ENCODE assay signal across 21 mouse cellular contexts in genomic region chr3:28022191-28022590, GRCm38 (mm10).
DNase-seq lines count a peak whose midpoint lies in the region; ATAC-seq lines count a peak whose summit lies in the region.
"Had no signal": no experiment of that assay in that cellular context is flagged by ENCODE, and none has a peak within 500 bp of the region (broad histone marks: within the 10 kb centered on the region; RNA-seq: fewer than 3 reads in every experiment).

No protein-coding gene starts in this region.

- no peak overlapping the region for H3K9ac ChIP-seq in heart, embryonic 15.5 days
- no peak overlapping the region for H3K9ac ChIP-seq in lung, embryonic 16.5 days (ENCODE audit: low read length)
- no peak overlapping the region for H3K9ac ChIP-seq in stomach, embryonic 16.5 days (ENCODE audit: low read length)
- no peak overlapping the region for H3K9ac ChIP-seq in forebrain, embryonic 15.5 days (replicated peaks)
- H3K9ac ChIP-seq: hindbrain, embryonic 14.5 days; intestine, embryonic 15.5 days had no signal

- peak; percentile 66 for DNase-seq in heart, adult 11 months
- DNase-seq in heart, adult 8-10 months (ENCODE audit: low spot score), result no peak
- no peak for DNase-seq in heart, postnatal 14 days
- no peak for DNase-seq in lung, adult 18-20 months
- DNase-seq: adrenal gland, adult 2 months; adrenal gland, postnatal 36 days; cerebellum, adult 2 months; cerebellum, postnatal 10 days; gastrocnemius, postnatal 14 days; kidney, adult 18-20 months had no signal

- intact Hi-C loops in heart, postnatal 14 days (cut with DNase I), result no loop called here

- H3K4me2 ChIP-seq in heart, embryonic 15.5 days, result no peak overlapping the region
- H3K4me2 ChIP-seq in lung, embryonic 16.5 days (ENCODE audit: low read depth, low read length), result no peak overlapping the region
- no peak overlapping the region for H3K4me2 ChIP-seq in stomach, embryonic 16.5 days (ENCODE audit: low read depth, low read length)
- H3K4me2 ChIP-seq in forebrain, embryonic 15.5 days (replicated peaks), result no peak overlapping the region
- H3K4me2 ChIP-seq: hindbrain, embryonic 14.5 days; intestine, embryonic 15.5 days had no signal

- H3K36me3 ChIP-seq in heart, embryonic 15.5 days, result no peaks in the 10 kb centered on the region
- H3K36me3 ChIP-seq in lung, embryonic 16.5 days (ENCODE audit: control insufficient read depth, insufficient read depth, low read length), result no peaks in the 10 kb centered on the region
- H3K36me3 ChIP-seq in stomach, embryonic 16.5 days (ENCODE audit: control insufficient read depth, insufficient read depth, low read length), result no peaks in the 10 kb centered on the region
- H3K36me3 ChIP-seq in forebrain, embryonic 15.5 days, result no peaks in the 10 kb centered on the region
- H3K36me3 ChIP-seq: embryonic facial prominence, embryonic 10.5 days; forebrain, embryonic 10.5 days; hindbrain, embryonic 10.5 days; intestine, embryonic 15.5 days had no signal

- no peaks in the 10 kb centered on the region for H3K27me3 ChIP-seq in heart, embryonic 15.5 days
- H3K27me3 ChIP-seq in lung, embryonic 16.5 days (ENCODE audit: control insufficient read depth, insufficient read depth, low read depth, low read length), result no peaks in the 10 kb centered on the region
- no peaks in the 10 kb centered on the region for H3K27me3 ChIP-seq in stomach, embryonic 16.5 days (ENCODE audit: control insufficient read depth, insufficient read depth, low read length)
- H3K27me3 ChIP-seq in forebrain, embryonic 15.5 days, result no peaks in the 10 kb centered on the region
- H3K27me3 ChIP-seq: intestine, embryonic 15.5 days had no signal

- no peak overlapping the region for H3K4me3 ChIP-seq in heart, embryonic 15.5 days
- H3K4me3 ChIP-seq in lung, embryonic 16.5 days (ENCODE audit: low read length), result no peak overlapping the region
- H3K4me3 ChIP-seq in stomach, embryonic 16.5 days (replicated peaks; ENCODE audit: low read length), result no peak overlapping the region
- no peak overlapping the region for H3K4me3 ChIP-seq in forebrain, embryonic 15.5 days
- H3K4me3 ChIP-seq: embryonic facial prominence, embryonic 10.5 days; forebrain, embryonic 10.5 days; hindbrain, embryonic 10.5 days; intestine, embryonic 15.5 days had no signal

- peak overlapping the region; percentile 35 for H3K27ac ChIP-seq in heart, embryonic 15.5 days
- H3K27ac ChIP-seq in lung, embryonic 16.5 days (ENCODE audit: low read length), result peak overlapping the region; percentile 55; the same call in 1 of the 2 replicates
- peak overlapping the region; percentile 39; the same call in 1 of the 2 replicates for H3K27ac ChIP-seq in stomach, embryonic 16.5 days (ENCODE audit: low read length)
- no peak overlapping the region for H3K27ac ChIP-seq in forebrain, embryonic 15.5 days (replicated peaks)
- H3K27ac ChIP-seq: embryonic facial prominence, embryonic 10.5 days; forebrain, embryonic 10.5 days; hindbrain, embryonic 10.5 days; hindbrain, embryonic 14.5 days; intestine, embryonic 15.5 days had no signal

- 78% methylated on average over 5 of the region's 5 CpGs for WGBS in heart, embryonic 15.5 days
- WGBS in lung, embryonic 16.5 days, result 56% methylated on average over 5 of the region's 5 CpGs
- WGBS in stomach, embryonic 16.5 days, result 75% methylated on average over 5 of the region's 5 CpGs
- 87% methylated on average over 5 of the region's 5 CpGs for WGBS in forebrain, embryonic 15.5 days

- no peak for ATAC-seq in heart, embryonic 15.5 days (replicated peaks; ENCODE audit: insufficient number of reproducible peaks, insufficient read depth, low FRiP score, low read depth)
- ATAC-seq in lung, embryonic 16.5 days (ENCODE audit: low read depth), result no peak
- no peak for ATAC-seq in stomach, embryonic 16.5 days (ENCODE audit: insufficient read depth, low FRiP score)
- no peak for ATAC-seq in forebrain, embryonic 15.5 days (replicated peaks)
- ATAC-seq: activated CD4-positive, CD25-positive, alpha-beta regulatory T cell, adult 4 months; forebrain, embryonic 14.5 days; intestine, embryonic 15.5 days had no signal

- H3K9me3 ChIP-seq in heart, embryonic 15.5 days (replicated peaks), result no peaks in the 10 kb centered on the region
- no peaks in the 10 kb centered on the region for H3K9me3 ChIP-seq in lung, embryonic 16.5 days (ENCODE audit: control insufficient read depth, low read length)
- no peaks in the 10 kb centered on the region for H3K9me3 ChIP-seq in stomach, embryonic 16.5 days (replicated peaks; ENCODE audit: control insufficient read depth, low read length)
- H3K9me3 ChIP-seq in forebrain, embryonic 15.5 days, result no peaks in the 10 kb centered on the region
- H3K9me3 ChIP-seq: embryonic facial prominence, embryonic 10.5 days; forebrain, embryonic 10.5 days; hindbrain, embryonic 10.5 days; intestine, embryonic 15.5 days had no signal

- peaks cover 6% of the 10 kb centered on the region; the same call in 1 of the 2 replicates for H3K4me1 ChIP-seq in heart, embryonic 15.5 days (replicated peaks)
- H3K4me1 ChIP-seq in lung, embryonic 16.5 days (replicated peaks; ENCODE audit: control insufficient read depth, insufficient read depth, low read length), result peaks cover 15% of the 10 kb centered on the region
- H3K4me1 ChIP-seq in stomach, embryonic 16.5 days (ENCODE audit: control insufficient read depth, insufficient read depth, low read length), result peaks cover 7% of the 10 kb centered on the region
- 0 out of 2 replicates have a peak, but pooled peaks cover 4% of the 10 kb centered on the region for H3K4me1 ChIP-seq in forebrain, embryonic 15.5 days
- H3K4me1 ChIP-seq: intestine, embryonic 15.5 days had no signal
